Mouse (Mus musculus) forebrain, embryonic 11.5 days (tissue): ENCODE results near the gene Tef. TPM values are rescaled to one million over a fixed set of nuclear protein-coding genes. Genes with fewer than 3 reads are reported as not detected.
A peak's percentile ranks its signal among the peaks of the same experiment; 100 is the strongest.

Experiments used
- ATAC-seq: fragments of 200-750 bp; cut with Nextera tagmentation; replicated peaks from 2 replicates; pipeline ENCODE4 v1.8.0; 2017; ENCODE audit warnings: moderate TSS enrichment; ENCODE audit not compliant: low FRiP score
- DNase-seq: peaks from one replicate; pipeline ENCODE4 v3.0.0-alpha.2; 2017; ENCODE audit warnings: low spot score
- H3K27ac ChIP-seq: fragments of 300-500 bp; sonication (generic); 2 replicates; pipeline ENCODE4 v1.5.1; 2014; ENCODE audit warnings: low read depth, low read length
- H3K27me3 ChIP-seq: fragments of 300-500 bp; sonication (generic); 2 replicates; pipeline ENCODE4 v1.6.1; 2014; ENCODE audit warnings: mild to moderate bottlenecking, low read length, mixed read lengths; ENCODE audit not compliant: control insufficient read depth, insufficient read depth
- H3K36me3 ChIP-seq: fragments of 300-500 bp; sonication (generic); 2 replicates; pipeline ENCODE4 v1.6.1; 2014; ENCODE audit warnings: mild to moderate bottlenecking, low read length, moderate library complexity, mixed read lengths; ENCODE audit not compliant: control insufficient read depth, insufficient read depth
- H3K4me1 ChIP-seq: fragments of 300-500 bp; sonication (generic); replicated peaks from 2 replicates; pipeline ENCODE4 v1.6.1; 2014; ENCODE audit warnings: low read length, mixed read lengths; ENCODE audit not compliant: control insufficient read depth, insufficient read depth
- H3K4me2 ChIP-seq: fragments of 300-500 bp; sonication (generic); 2 replicates; pipeline ENCODE4 v1.6.1; 2014; ENCODE audit warnings: low read depth, mild to moderate bottlenecking, low read length, moderate library complexity, mixed read lengths; ENCODE audit not compliant: severe bottlenecking
- H3K4me3 ChIP-seq: fragments of 300-500 bp; sonication (generic); 2 replicates; pipeline ENCODE4 v1.5.1; 2014; ENCODE audit warnings: low read depth, low read length
- H3K9ac ChIP-seq: fragments of 300-500 bp; sonication (generic); 2 replicates; pipeline ENCODE4 v1.6.1; 2014; ENCODE audit warnings: low read length
- H3K9me3 ChIP-seq: fragments of 300-500 bp; sonication (generic); 2 replicates; pipeline ENCODE4 v1.6.1; 2016; ENCODE audit warnings: low read length, mixed read lengths; ENCODE audit not compliant: control insufficient read depth
- WGBS: fragments of 180-500 bp; shearing (Covaris S2); extraction: QIAGEN DNeasy Blood & Tissue Kit; methylation state at CpG from one replicate; pipeline ENCODE4 v1.1.7; 2014; 5-methylcytosine and 5-hydroxymethylcytosine counted together
- polyA plus RNA-seq: library from polyadenylated mRNA; unstranded; fragments of >200 nt; fragmentation: Nextera tagmentation; extraction: Ambion mirVana; gene quantifications from 2 replicates; pipeline ENCODE4 v1.2.1, GENCODE M21; 2014

Gene Tef
- polyA plus RNA-seq, 1 experiment from 2014 or later: 17.4 TPM

DNA sequence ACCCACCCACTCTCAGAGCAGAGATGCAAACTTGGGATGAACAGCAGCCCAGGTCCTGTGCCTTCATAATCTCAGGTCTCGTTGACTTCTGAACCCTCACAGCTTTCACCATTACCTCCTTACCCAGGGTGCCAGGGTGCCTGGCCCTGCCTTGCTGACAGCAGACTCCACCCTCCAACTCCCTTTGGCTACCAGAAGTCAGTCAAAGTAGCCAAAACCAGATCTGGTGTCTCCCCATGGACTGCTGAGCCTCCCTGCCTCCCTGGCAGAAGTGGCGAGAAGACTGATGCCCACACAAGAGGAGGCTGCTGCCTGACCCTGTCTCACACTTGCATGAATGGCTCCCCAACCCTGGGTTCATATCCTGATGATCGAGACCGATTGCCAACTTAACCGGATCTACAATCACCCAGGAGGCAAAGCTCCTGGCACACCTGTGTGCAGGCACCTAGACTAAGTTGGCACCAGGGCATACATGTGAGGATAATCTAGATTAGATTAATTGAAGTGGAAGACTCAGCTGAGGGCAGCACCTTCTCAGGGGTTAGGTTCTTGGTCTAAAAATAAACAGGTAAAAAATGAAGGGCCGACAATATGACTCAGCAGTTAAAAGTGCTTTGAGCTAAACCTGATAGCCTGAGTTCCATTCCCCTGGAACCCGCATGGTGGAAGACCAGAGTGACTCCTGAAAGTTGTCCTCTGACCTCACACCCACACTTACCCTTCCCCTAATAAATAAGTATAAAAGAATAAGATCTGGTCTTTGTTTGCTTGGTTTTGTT is 26.4 kb downstream of the Tef start:
- Histone ChIP-seq H3K4me2 (no peak overlapping the region), H3K27me3 (no peaks in the 10 kb centered on the region), H3K4me3 (no peak overlapping the region), H3K4me1 (no peaks in the 10 kb centered on the region), H3K9ac (no peak overlapping the region), H3K27ac (no peak overlapping the region), H3K36me3 (no peaks in the 10 kb centered on the region; the same call in 1 of the 2 replicates), H3K9me3 (no peaks in the 10 kb centered on the region)
- WGBS: 93% methylated on average over 7 of the region's 7 CpGs
- ATAC-seq (no peak), DNase-seq (no peak)

DNA sequence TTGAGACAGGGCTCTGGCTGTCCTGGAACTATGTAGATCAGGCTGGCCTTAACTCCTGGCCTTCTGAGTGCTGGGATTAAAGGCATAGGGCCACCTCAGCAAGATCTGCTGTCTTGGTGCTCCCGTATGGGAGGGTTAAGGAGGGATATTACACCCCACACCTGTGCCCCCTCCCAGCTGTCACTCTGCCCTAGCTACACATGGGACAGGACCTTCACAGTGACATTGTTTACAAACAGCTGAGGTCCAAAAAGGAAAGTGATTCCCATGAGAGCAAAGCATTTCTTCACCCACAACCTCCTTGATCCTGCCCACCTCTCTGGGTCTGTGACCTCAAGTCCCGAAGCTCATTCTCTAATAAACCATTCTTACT is 27.0 kb downstream of the Tef start:
- no peaks in the 10 kb centered on the region; the same call in 1 of the 2 replicates for H3K36me3 ChIP-seq
- no peaks in the 10 kb centered on the region for H3K9me3 ChIP-seq
- no peak overlapping the region for H3K4me2 ChIP-seq
- no peak overlapping the region for H3K4me3 ChIP-seq
- ATAC-seq: no peak
- H3K27ac ChIP-seq: no peak overlapping the region
- no peaks in the 10 kb centered on the region for H3K4me1 ChIP-seq
- H3K9ac ChIP-seq: no peak overlapping the region
- 66% methylated on average over 2 of the region's 2 CpGs for WGBS
- H3K27me3 ChIP-seq: no peaks in the 10 kb centered on the region
- DNase-seq: no peak

DNA sequence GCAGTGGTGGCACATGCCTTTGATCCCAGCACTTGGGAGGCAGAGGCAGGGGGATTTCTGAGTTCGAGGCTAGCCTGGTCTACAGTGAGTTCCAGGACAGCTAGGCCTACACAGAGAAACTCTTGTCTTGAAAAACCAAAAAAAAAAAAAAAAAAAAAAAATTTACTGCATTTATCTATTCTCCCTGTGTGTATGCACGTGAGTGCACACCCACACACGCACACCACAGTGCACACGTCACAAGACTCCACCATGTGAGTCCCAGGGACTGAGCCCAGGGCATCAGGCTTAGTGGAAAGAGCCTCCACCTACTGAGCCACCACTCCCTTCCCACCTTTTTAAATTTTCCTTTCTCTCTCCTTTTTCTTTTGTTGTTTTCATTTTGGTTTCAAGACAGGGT is 28.3 kb downstream of the Tef start:
- H3K27me3 ChIP-seq: no peaks in the 10 kb centered on the region; the same call in 1 of the 2 replicates
- WGBS: 83% methylated on average over 4 of the region's 4 CpGs
- no peak overlapping the region for H3K27ac ChIP-seq
- H3K9ac ChIP-seq: no peak overlapping the region
- no peak overlapping the region for H3K4me3 ChIP-seq
- ATAC-seq (no peak), DNase-seq (no peak)
- H3K9me3 ChIP-seq: no peaks in the 10 kb centered on the region
- no peaks in the 10 kb centered on the region; the same call in 1 of the 2 replicates for H3K36me3 ChIP-seq
- H3K4me1 ChIP-seq: no peaks in the 10 kb centered on the region
- no peak overlapping the region for H3K4me2 ChIP-seq

DNA sequence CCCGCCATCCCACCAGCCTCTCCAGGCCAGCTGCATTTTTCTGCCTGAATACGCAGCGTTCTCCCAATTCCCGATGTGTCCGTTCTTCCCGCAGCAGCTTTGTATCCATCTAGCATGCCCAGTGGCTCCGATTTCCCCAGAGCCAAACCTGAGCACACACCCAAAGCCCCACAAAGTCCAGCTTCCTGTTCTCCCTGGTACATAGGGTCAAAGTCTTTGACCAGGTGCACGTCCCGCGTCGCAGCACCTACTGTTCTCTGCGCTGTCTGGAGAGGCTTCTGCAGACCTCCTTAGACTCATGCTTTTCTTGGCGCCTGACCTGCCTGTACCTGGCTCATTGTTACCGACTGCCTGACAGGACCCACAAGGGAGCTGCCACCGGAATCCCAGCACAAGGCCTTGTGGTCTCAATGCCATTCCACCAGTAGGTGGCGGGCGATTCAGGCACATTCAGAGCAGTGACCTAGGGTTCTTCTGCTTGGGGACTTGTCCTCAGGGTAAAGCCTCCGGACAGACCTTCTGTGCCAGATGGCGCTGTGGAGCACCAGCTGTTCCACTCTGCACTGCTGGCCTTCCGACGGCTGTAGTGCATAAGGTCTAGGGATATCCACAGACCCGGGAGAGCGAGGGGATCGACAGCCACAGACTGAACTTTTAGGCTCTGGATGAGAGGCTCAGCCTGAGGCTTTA is 29.1 kb downstream of the Tef start:
- no peak overlapping the region for H3K4me2 ChIP-seq
- no peaks in the 10 kb centered on the region for H3K9me3 ChIP-seq
- 16% methylated on average over 24 of the region's 24 CpGs for WGBS
- no peak overlapping the region for H3K4me3 ChIP-seq
- 0 out of 2 replicates have a peak, but pooled peaks cover 2% of the 10 kb centered on the region for H3K4me1 ChIP-seq
- no peaks in the 10 kb centered on the region; the same call in 1 of the 2 replicates for H3K27me3 ChIP-seq
- H3K36me3 ChIP-seq: no peaks in the 10 kb centered on the region; the same call in 1 of the 2 replicates
- H3K9ac ChIP-seq: peak overlapping the region; percentile 27; the same call in 1 of the 2 replicates
- H3K27ac ChIP-seq: no peak overlapping the region
- DNase-seq: peak; percentile 95
- ATAC-seq: peak; percentile 90

DNA sequence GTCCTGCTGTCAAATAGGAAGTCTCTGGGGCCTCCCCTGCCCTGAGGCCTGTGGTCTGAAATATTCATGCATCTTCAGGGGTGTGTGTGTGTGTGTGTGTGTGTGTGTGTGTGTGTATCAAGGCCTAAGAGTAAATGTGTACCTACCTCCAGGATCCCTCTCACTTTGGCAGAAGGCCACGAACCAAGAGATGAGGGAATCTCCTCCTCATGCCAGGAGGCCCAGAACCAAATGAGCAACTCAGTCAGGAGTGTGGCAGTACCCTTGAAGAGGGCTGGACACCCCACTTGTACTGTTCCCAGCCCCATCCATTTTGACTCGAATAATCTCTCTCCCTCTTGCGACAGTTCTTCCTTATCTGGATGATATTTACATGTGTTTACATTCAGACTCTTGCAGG is 30.0 kb downstream of the Tef start:
- DNase-seq (no peak), ATAC-seq (no peak)
- Histone ChIP-seq H3K27me3 (no peaks in the 10 kb centered on the region; the same call in 1 of the 2 replicates), H3K9ac (no peak overlapping the region), H3K4me2 (no peak overlapping the region), H3K9me3 (no peaks in the 10 kb centered on the region), H3K4me3 (no peak overlapping the region), H3K27ac (no peak overlapping the region), H3K36me3 (no peaks in the 10 kb centered on the region; the same call in 1 of the 2 replicates), H3K4me1 (0 out of 2 replicates have a peak, but pooled peaks cover 2% of the 10 kb centered on the region)
- WGBS: 93% methylated on average over 3 of the region's 3 CpGs

DNA sequence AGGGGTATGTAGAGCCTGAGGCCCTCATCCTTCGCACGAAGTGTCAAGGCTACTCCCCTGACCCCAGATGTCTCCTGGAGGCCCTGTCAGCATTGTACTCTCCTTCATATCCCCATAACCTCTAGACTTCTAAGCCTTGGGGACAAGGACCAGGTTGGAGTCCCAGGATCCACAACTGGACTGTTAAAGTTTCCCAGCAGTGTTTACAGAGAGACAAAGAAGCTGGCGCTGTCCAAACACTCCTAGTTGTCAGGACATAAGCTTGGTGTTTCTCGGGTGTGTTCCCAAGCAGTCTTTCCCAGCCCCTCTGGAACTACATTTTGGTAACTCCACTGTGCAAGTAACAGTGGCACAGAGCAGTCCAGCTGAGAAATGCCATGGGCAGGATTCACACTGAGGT is 31.3 kb downstream of the Tef start:
- 0 out of 2 replicates have a peak, but pooled peaks cover 2% of the 10 kb centered on the region for H3K4me1 ChIP-seq
- DNase-seq: no peak
- H3K27me3 ChIP-seq: no peaks in the 10 kb centered on the region; the same call in 1 of the 2 replicates

DNA sequence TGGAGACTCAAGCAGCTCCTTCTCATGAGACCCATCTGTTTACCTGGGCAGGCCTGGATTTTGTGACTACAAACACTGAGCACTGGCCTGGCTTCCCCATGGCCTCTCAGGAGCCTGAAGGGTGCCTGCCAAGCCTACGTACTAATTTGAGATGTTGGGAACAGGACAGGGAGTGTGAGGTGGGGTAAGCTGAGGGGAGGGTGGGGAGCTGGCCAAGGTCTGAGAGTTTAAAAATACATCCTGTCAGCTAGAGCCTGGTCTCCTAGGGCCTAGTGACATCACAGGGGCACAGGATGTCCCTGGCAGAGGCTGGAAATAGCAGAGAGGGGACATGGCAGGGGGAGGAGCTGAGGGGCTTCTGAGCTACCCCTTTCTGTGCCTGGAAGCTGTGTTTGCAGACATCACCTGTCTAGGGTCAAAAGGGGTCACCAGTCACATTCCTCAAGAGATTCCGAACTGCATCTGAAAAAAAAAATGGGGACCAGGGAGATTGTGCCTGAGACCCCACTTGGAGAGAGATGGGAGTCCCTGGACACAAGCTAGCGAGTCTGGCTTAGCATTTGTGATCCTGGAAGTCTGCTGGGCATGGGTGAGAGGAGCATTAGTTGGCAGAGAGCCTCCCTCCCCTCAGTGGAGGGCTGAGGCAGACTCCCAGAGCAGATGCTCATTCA is 32.1 kb downstream of the Tef start:
- Histone ChIP-seq H3K36me3 (no peaks in the 10 kb centered on the region), H3K9ac (no peak overlapping the region), H3K27ac (no peak overlapping the region), H3K27me3 (no peaks in the 10 kb centered on the region; the same call in 1 of the 2 replicates), H3K9me3 (no peaks in the 10 kb centered on the region), H3K4me3 (no peak overlapping the region), H3K4me1 (0 out of 2 replicates have a peak, but pooled peaks cover 2% of the 10 kb centered on the region), H3K4me2 (no peak overlapping the region)
- DNase-seq: no peak
- ATAC-seq: no peak
- WGBS: 56% methylated on average over 3 of the region's 3 CpGs

More for the DNA sequence above, 31.3 kb downstream of the Tef start:
- no peak overlapping the region for H3K4me2 ChIP-seq
- no peak overlapping the region for H3K27ac ChIP-seq
- 87% methylated on average over 4 of the region's 4 CpGs for WGBS
- H3K9me3 ChIP-seq: no peaks in the 10 kb centered on the region
- ATAC-seq: no peak
- no peaks in the 10 kb centered on the region for H3K36me3 ChIP-seq
- no peak overlapping the region for H3K9ac ChIP-seq
- no peak overlapping the region for H3K4me3 ChIP-seq
